Mouse (Mus musculus): ENCODE measurements at regions not wholly inside any gene's neighbourhood (a gene's known extent, or its start where the extent isn't known, plus 50 kb on each side); places are given as distances from the start of the nearest gene placed in this dataset.

GRCm38 (mm10) chr13:99781616-99782015 lies 119.3 kb downstream of the Cartpt start:
- DNase-seq (ENCODE audit: low spot score): no peak

GRCm38 (mm10) chr13:99780751-99781460 lies 120.0 kb downstream of the Cartpt start:
- no peak for DNase-seq (ENCODE audit: low spot score)

- no peak for DNase-seq (ENCODE audit: low spot score)
Measured at GRCm38 (mm10) chr13:99778747-99779146, 122.1 kb downstream of the Cartpt start.

- no peak for DNase-seq (ENCODE audit: low spot score)
Measured at GRCm38 (mm10) chr13:99777736-99778135, 123.2 kb downstream of the Cartpt start.

- DNase-seq (ENCODE audit: low spot score): peak; percentile 11
Measured at GRCm38 (mm10) chr13:99765965-99766364, 134.9 kb downstream of the Cartpt start.

- no peak for DNase-seq (ENCODE audit: low spot score)
Measured at GRCm38 (mm10) chr13:99764764-99765163, 136.1 kb downstream of the Cartpt start.

- DNase-seq (ENCODE audit: low spot score): no peak
Measured at GRCm38 (mm10) chr13:99764097-99764714, 136.7 kb downstream of the Cartpt start.

- DNase-seq (ENCODE audit: low spot score): no peak
Measured at GRCm38 (mm10) chr13:99761843-99762242, 139.0 kb downstream of the Cartpt start.

GRCm38 (mm10) chr13:99761423-99761822 lies 139.5 kb downstream of the Cartpt start:
- no peak for DNase-seq (ENCODE audit: low spot score)

GRCm38 (mm10) chr13:99760646-99761045 lies 140.2 kb downstream of the Cartpt start:
- DNase-seq (ENCODE audit: low spot score): no peak

GRCm38 (mm10) chr13:99759256-99760044 lies 141.4 kb downstream of the Cartpt start:
- DNase-seq (ENCODE audit: low spot score): no peak

- no peak for DNase-seq (ENCODE audit: low spot score)
Measured at GRCm38 (mm10) chr13:99754701-99755100, 146.2 kb downstream of the Cartpt start.

GRCm38 (mm10) chr13:99754251-99754652 lies 146.6 kb downstream of the Cartpt start:
- DNase-seq (ENCODE audit: low spot score): no peak

- DNase-seq (ENCODE audit: low spot score): no peak
Measured at GRCm38 (mm10) chr13:99753526-99753925, 147.4 kb downstream of the Cartpt start.

- no peak for DNase-seq (ENCODE audit: low spot score)
Measured at GRCm38 (mm10) chr13:99750729-99751128, 150.2 kb downstream of the Cartpt start.

- DNase-seq (ENCODE audit: low spot score): no peak
Measured at GRCm38 (mm10) chr13:99749342-99749741, 151.5 kb downstream of the Cartpt start.

GRCm38 (mm10) chr13:99748128-99748527 lies 152.8 kb downstream of the Cartpt start:
- peak; percentile 18 for DNase-seq (ENCODE audit: low spot score)

- no peak for DNase-seq (ENCODE audit: low spot score)
Measured at GRCm38 (mm10) chr13:99745526-99745925, 155.4 kb downstream of the Cartpt start.

GRCm38 (mm10) chr13:99744790-99745120 lies 156.1 kb downstream of the Cartpt start:
- DNase-seq (ENCODE audit: low spot score): no peak

GRCm38 (mm10) chr13:99743952-99744789 lies 156.7 kb downstream of the Cartpt start:
- no peak for DNase-seq (ENCODE audit: low spot score)

- DNase-seq (ENCODE audit: low spot score): no peak
Measured at GRCm38 (mm10) chr13:99742507-99742906, 158.4 kb downstream of the Cartpt start.

GRCm38 (mm10) chr13:99741981-99742380 lies 158.9 kb downstream of the Cartpt start:
- no peak for DNase-seq (ENCODE audit: low spot score)

Measured in heart, adult 8-10 months (tissue).